Mouse (Mus musculus) forebrain, embryonic 14.5 days (tissue): ENCODE measurements at regions not wholly inside any gene's neighbourhood (a gene's known extent, or its start where the extent isn't known, plus 50 kb on each side); places are given as distances from the start of the nearest gene placed in this dataset.

Source experiments
- ATAC-seq: fragments of 200-750 bp; cut with Nextera tagmentation; 2 replicates; pipeline ENCODE4 v1.8.0; 2017; ENCODE audit warnings: mild to moderate bottlenecking, moderate library complexity
- DNase-seq: peaks from one replicate; pipeline ENCODE4 v3.0.0-alpha.2; 2015; ENCODE audit warnings: low spot score
- H3K27ac ChIP-seq: fragments of 300-500 bp; sonication (generic); 2 replicates; pipeline ENCODE4 v1.5.1; 2014; ENCODE audit warnings: low read depth, mild to moderate bottlenecking, control low read depth, low read length, moderate library complexity
- H3K27me3 ChIP-seq: fragments of 300-500 bp; sonication (generic); replicated peaks from 2 replicates; pipeline ENCODE4 v1.6.1; 2014; ENCODE audit warnings: low read length, control low read depth, mixed read lengths; ENCODE audit not compliant: control insufficient read depth, insufficient read depth
- H3K36me3 ChIP-seq: fragments of 300-500 bp; sonication (generic); 2 replicates; pipeline ENCODE4 v1.6.1; 2014; ENCODE audit warnings: low read length, control low read depth; ENCODE audit not compliant: control insufficient read depth, insufficient read depth
- H3K4me1 ChIP-seq: fragments of 300-500 bp; sonication (generic); 2 replicates; pipeline ENCODE4 v1.6.1; 2014; ENCODE audit warnings: antibody characterized with exemption, low read length, control low read depth; ENCODE audit not compliant: control insufficient read depth, insufficient read depth
- H3K4me2 ChIP-seq: fragments of 300-500 bp; sonication (generic); 2 replicates; pipeline ENCODE4 v1.6.1; 2014; ENCODE audit warnings: mild to moderate bottlenecking, control low read depth, low read length
- H3K4me3 ChIP-seq: fragments of 300-500 bp; sonication (generic); 2 replicates; pipeline ENCODE4 v1.5.1; 2014; ENCODE audit warnings: low read depth, low read length, control low read depth
- H3K9ac ChIP-seq: fragments of 300-500 bp; sonication (generic); 2 replicates; pipeline ENCODE4 v1.6.1; 2014; ENCODE audit warnings: mild to moderate bottlenecking, low read length, control low read depth, moderate library complexity
- H3K9me3 ChIP-seq: fragments of 300-500 bp; sonication (generic); replicated peaks from 2 replicates; pipeline ENCODE4 v1.6.1; 2016; ENCODE audit warnings: low read length, control low read depth, mixed read lengths; ENCODE audit not compliant: control insufficient read depth
- WGBS: fragments of 180-500 bp; shearing (Covaris S2); extraction: QIAGEN DNeasy Blood & Tissue Kit; methylation state at CpG from one replicate; pipeline ENCODE4 v1.1.7; 2014; 5-methylcytosine and 5-hydroxymethylcytosine counted together

GRCm38 (mm10) chr13:5614186-5614737 is 247.0 kb upstream of the Klf6 start:
- DNase-seq, result no peak
- WGBS, result 90% methylated on average over 7 of the region's 7 CpGs
- no peaks in the 10 kb centered on the region for H3K27me3 ChIP-seq
- H3K4me2 ChIP-seq, result no peak overlapping the region
- no peak for ATAC-seq
- H3K36me3 ChIP-seq, result no peaks in the 10 kb centered on the region
- no peak overlapping the region for H3K4me3 ChIP-seq
- H3K27ac ChIP-seq, result no peak overlapping the region
- H3K4me1 ChIP-seq, result no peaks in the 10 kb centered on the region
- H3K9me3 ChIP-seq, result no peaks in the 10 kb centered on the region
- H3K9ac ChIP-seq, result no peak overlapping the region

- no peaks in the 10 kb centered on the region for H3K9me3 ChIP-seq
- H3K9ac ChIP-seq, result no peak overlapping the region
- H3K4me2 ChIP-seq, result no peak overlapping the region
- no peaks in the 10 kb centered on the region for H3K4me1 ChIP-seq
- no peak overlapping the region for H3K4me3 ChIP-seq
- WGBS, result 89% methylated on average over 5 of the region's 5 CpGs
- DNase-seq (no peak), ATAC-seq (no peak)
- no peaks in the 10 kb centered on the region for H3K27me3 ChIP-seq
- H3K36me3 ChIP-seq, result no peaks in the 10 kb centered on the region
- no peak overlapping the region for H3K27ac ChIP-seq
Measured at GRCm38 (mm10) chr13:5614833-5615232, 246.4 kb upstream of the Klf6 start.

- ATAC-seq, result no peak
Measured at GRCm38 (mm10) chr13:5615327-5615726, 246.0 kb upstream of the Klf6 start.

GRCm38 (mm10) chr13:5628124-5628523 is 233.2 kb upstream of the Klf6 start:
- Histone ChIP-seq H3K27me3 (no peaks in the 10 kb centered on the region), H3K9ac (no peak overlapping the region), H3K4me1 (no peaks in the 10 kb centered on the region), H3K27ac (no peak overlapping the region), H3K9me3 (no peaks in the 10 kb centered on the region), H3K4me3 (no peak overlapping the region), H3K4me2 (no peak overlapping the region), H3K36me3 (no peaks in the 10 kb centered on the region)
- WGBS, result 76% methylated on average over 2 of the region's 2 CpGs
- ATAC-seq (no peak), DNase-seq (no peak)

More at GRCm38 (mm10) chr13:5615327-5615726, 246.0 kb upstream of the Klf6 start:
- Histone ChIP-seq H3K27ac (no peak overlapping the region), H3K9me3 (no peaks in the 10 kb centered on the region), H3K4me1 (no peaks in the 10 kb centered on the region), H3K36me3 (no peaks in the 10 kb centered on the region), H3K4me3 (no peak overlapping the region), H3K27me3 (no peaks in the 10 kb centered on the region), H3K4me2 (no peak overlapping the region), H3K9ac (no peak overlapping the region)
- WGBS, result 44% methylated on average over 3 of the region's 3 CpGs
- DNase-seq, result peak; percentile 2

GRCm38 (mm10) chr13:5634960-5635359 is 226.3 kb upstream of the Klf6 start:
- no peak overlapping the region for H3K4me3 ChIP-seq
- no peak overlapping the region for H3K9ac ChIP-seq
- H3K27ac ChIP-seq, result no peak overlapping the region
- H3K4me2 ChIP-seq, result no peak overlapping the region
- H3K4me1 ChIP-seq, result no peaks in the 10 kb centered on the region
- ATAC-seq (no peak), DNase-seq (no peak)
- no peaks in the 10 kb centered on the region for H3K36me3 ChIP-seq
- H3K9me3 ChIP-seq, result no peaks in the 10 kb centered on the region
- no peaks in the 10 kb centered on the region for H3K27me3 ChIP-seq
- WGBS, result 95% methylated on average over 2 of the region's 2 CpGs

GRCm38 (mm10) chr13:5641743-5642510 is 219.4 kb upstream of the Klf6 start:
- no peaks in the 10 kb centered on the region for H3K27me3 ChIP-seq
- H3K36me3 ChIP-seq, result no peaks in the 10 kb centered on the region
- no peak overlapping the region for H3K4me2 ChIP-seq
- no peaks in the 10 kb centered on the region for H3K9me3 ChIP-seq
- DNase-seq, result peak; percentile 17
- WGBS, result 66% methylated on average over 7 of the region's 7 CpGs
- no peaks in the 10 kb centered on the region for H3K4me1 ChIP-seq
- H3K27ac ChIP-seq, result no peak overlapping the region
- no peak for ATAC-seq
- no peak overlapping the region for H3K4me3 ChIP-seq
- no peak overlapping the region for H3K9ac ChIP-seq

- WGBS, result 77% methylated on average over 4 of the region's 4 CpGs
Measured at GRCm38 (mm10) chr13:5648276-5648675, 213.0 kb upstream of the Klf6 start.

GRCm38 (mm10) chr13:5657556-5657955 is 203.7 kb upstream of the Klf6 start:
- no peak for ATAC-seq
- no peak overlapping the region for H3K4me3 ChIP-seq

More at GRCm38 (mm10) chr13:5648276-5648675, 213.0 kb upstream of the Klf6 start:
- ATAC-seq, result no peak
- Histone ChIP-seq H3K27ac (no peak overlapping the region), H3K9ac (no peak overlapping the region), H3K4me3 (no peak overlapping the region), H3K4me2 (no peak overlapping the region), H3K4me1 (no peaks in the 10 kb centered on the region), H3K36me3 (no peaks in the 10 kb centered on the region), H3K9me3 (no peaks in the 10 kb centered on the region), H3K27me3 (no peaks in the 10 kb centered on the region)
- no peak for DNase-seq

GRCm38 (mm10) chr13:5666235-5667007 is 194.9 kb upstream of the Klf6 start:
- Histone ChIP-seq H3K36me3 (no peaks in the 10 kb centered on the region), H3K4me3 (no peak overlapping the region), H3K27ac (no peak overlapping the region), H3K9me3 (no peaks in the 10 kb centered on the region), H3K4me2 (no peak overlapping the region), H3K27me3 (no peaks in the 10 kb centered on the region), H3K9ac (no peak overlapping the region), H3K4me1 (no peaks in the 10 kb centered on the region)
- no peak for DNase-seq
- no peak for ATAC-seq
- WGBS, result 83% methylated on average over 3 of the region's 3 CpGs

More at GRCm38 (mm10) chr13:5657556-5657955, 203.7 kb upstream of the Klf6 start:
- Histone ChIP-seq H3K27ac (no peak overlapping the region), H3K36me3 (no peaks in the 10 kb centered on the region), H3K9me3 (no peaks in the 10 kb centered on the region), H3K9ac (no peak overlapping the region), H3K4me1 (no peaks in the 10 kb centered on the region), H3K4me2 (no peak overlapping the region), H3K27me3 (no peaks in the 10 kb centered on the region)
- WGBS, result 60% methylated on average over 5 of the region's 5 CpGs
- DNase-seq, result no peak
